Mouse (Mus musculus) embryonic fibroblast, embryonic 13.5 days (primary cell): ENCODE measurements around the gene Kcnab1. TPM values are rescaled to one million over a fixed set of nuclear protein-coding genes. Genes with fewer than 3 reads are reported as not detected.

Experiments
- H3K27ac ChIP-seq: 2 replicates; pipeline ENCODE4 v1.5.1; 2012; ENCODE audit warnings: low read length, control low read depth, inconsistent platforms; ENCODE audit not compliant: insufficient read depth
- H3K4me1 ChIP-seq: 2 replicates; pipeline ENCODE4 v1.6.1; 2011; ENCODE audit warnings: low read length; ENCODE audit not compliant: control insufficient read depth, insufficient read depth
- H3K4me3 ChIP-seq: 2 replicates; pipeline ENCODE4 v1.5.1; 2011; ENCODE audit warnings: mild to moderate bottlenecking, control low read depth, low read length; ENCODE audit not compliant: insufficient read depth
- CTCF ChIP-seq: IDR thresholded peaks from 2 replicates; pipeline ENCODE4 v1.5.1; 2011; ENCODE audit warnings: mild to moderate bottlenecking, control low read depth, low read length, moderate library complexity, borderline replicate concordance; ENCODE audit not compliant: insufficient read depth
- POLR2A ChIP-seq: IDR thresholded peaks from 2 replicates; pipeline ENCODE4 v1.6.1; 2011; ENCODE audit warnings: low read depth, mild to moderate bottlenecking, control low read depth, low read length, moderate library complexity
- polyA plus RNA-seq: library from polyadenylated mRNA; stranded (reverse); fragments of >200 nt; gene quantifications from 2 replicates; pipeline ENCODE4 v1.2.4, GENCODE M21; 2011; ENCODE audit warnings: low read depth; ENCODE audit not compliant: missing spikeins, insufficient read length

Kcnab1 gene
- polyA plus RNA-seq, 1 experiment: 10.8 TPM

DNA sequence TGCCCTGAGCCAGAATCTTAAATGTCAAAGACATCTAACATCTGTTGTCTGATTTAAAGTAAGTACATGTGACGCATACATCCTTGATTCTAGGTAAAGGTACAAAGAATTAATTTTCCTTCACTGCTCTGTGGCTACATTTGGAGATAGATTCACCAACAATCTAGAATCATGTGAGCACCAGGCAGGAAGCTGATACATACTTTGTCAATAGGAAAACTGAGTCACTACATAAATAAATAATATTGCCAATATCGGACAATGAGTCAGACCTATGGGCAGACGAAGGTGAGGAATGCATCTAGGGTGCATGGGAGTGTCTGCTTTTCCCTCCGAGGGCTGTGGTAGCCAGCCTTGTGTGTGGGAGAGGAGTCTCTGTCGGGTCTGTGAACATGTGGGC is 25.7 kb downstream of the Kcnab1 start:
- TF ChIP-seq CTCF: no peak
- TF ChIP-seq POLR2A: no peak
- peaks cover 15% of the 10 kb centered on the region for H3K4me1 ChIP-seq
- no peak overlapping the region for H3K4me3 ChIP-seq

DNA sequence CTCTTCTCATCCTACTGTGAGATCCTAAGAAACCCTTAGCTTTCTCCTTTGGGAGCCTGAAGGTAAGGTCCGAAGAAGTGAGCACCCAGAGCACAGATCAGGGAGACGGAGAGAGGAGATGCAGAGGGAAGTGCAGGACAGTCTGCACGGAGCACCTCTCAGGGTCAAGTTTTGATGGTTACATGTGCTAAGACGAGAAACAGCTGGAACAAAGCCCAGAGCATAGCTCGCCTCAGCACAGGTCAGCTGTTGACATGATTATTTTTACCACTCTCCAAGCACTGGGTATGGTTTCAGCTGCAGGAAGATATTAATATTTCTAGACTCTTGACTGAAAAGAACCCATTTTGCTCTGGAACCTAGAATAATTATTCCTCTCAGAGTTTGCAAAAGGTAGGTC is 27.7 kb downstream of the Kcnab1 start:
- TF ChIP-seq CTCF (no peak), POLR2A (no peak)
- Histone ChIP-seq H3K4me3 (no peak overlapping the region), H3K27ac (no peak overlapping the region), H3K4me1 (peaks cover 13% of the 10 kb centered on the region)

More for the DNA sequence above, 25.7 kb downstream of the Kcnab1 start:
- peak overlapping the region; percentile 72 for H3K27ac ChIP-seq

DNA sequence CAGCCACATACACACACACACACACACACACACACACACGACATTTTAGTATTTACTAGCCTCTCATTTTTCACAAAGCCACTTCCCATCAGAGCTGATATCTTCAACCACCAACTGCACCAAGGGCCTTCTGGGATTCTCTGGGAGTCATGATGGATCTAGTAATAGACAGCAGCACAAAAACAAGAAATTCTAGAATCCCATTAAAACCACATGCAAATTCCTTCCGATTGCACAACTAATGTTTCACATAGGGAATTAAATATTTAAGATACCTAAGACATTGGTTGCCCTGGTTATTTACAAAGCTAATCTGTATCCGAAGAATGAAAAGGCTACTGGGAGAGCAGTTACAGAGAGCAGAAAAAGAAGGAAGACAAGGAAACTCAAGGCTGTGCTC is 29.6 kb downstream of the Kcnab1 start:
- Histone ChIP-seq H3K4me3 (no peak overlapping the region), H3K4me1 (peaks cover 18% of the 10 kb centered on the region), H3K27ac (peak overlapping the region; percentile 97)
- TF ChIP-seq CTCF: no peak
- no peak for TF ChIP-seq POLR2A

DNA sequence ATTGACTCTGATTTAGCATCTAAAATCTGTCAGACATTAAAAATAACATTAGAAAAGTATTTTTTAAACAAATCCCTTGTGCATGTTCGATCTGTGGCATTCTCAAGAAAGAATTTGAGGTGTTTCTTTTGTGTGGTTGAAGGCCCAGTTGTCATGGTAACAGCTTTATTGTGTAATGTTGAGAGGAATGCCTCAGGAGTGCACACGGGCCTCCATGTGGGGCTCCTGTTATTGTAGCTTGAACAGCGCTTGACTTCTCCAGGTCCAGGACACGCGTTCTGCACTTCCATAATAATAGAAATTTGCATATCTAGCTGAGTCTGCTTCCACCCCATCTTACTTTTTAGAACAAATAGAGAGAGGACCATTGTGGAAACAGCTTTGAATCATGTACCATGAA is 36.0 kb downstream of the Kcnab1 start:
- no peak for TF ChIP-seq POLR2A
- no peak for TF ChIP-seq CTCF
- Histone ChIP-seq H3K4me3 (no peak overlapping the region), H3K4me1 (peaks cover 7% of the 10 kb centered on the region), H3K27ac (no peak overlapping the region)

DNA sequence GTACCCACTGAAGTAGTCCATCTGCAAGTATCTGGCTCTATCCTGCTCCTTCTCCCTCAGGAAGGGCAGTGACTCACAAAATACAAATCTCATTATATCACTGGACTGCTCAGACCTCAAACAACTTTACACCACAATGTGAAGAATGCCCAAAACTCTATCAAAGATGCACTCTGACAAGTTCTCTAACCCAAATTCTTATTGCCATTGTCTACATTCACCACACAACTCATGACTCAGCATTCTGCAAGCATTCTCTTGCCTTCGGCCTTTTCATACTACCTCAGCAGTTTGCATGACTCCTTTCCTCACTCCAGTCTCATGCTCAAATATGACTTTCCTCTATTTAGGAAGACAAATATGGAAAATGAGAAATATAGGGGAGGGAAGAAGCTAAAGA is 42.6 kb downstream of the Kcnab1 start:
- Histone ChIP-seq H3K4me1 (peaks cover 11% of the 10 kb centered on the region), H3K4me3 (no peak overlapping the region)

DNA sequence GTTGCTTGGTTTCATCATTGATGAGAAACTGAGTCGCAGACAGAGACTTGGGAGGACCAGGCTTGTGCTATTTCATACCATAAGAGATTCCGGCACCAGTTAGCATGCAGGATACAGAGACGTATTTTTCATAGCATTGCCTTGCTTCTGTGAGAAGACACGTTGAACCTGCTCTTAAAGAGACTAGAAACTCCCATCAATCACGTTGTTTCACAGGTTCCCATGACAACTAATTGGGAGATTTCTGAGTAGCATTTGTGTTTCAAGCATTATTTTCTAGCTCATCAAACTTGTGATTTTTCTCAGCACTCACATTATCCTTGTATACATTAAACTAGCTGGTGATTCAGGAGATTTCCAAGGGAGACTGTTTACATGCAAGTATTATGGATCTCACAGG is 63.8 kb downstream of the Kcnab1 start:
- H3K27ac ChIP-seq: no peak overlapping the region
- TF ChIP-seq POLR2A (no peak), CTCF (no peak)
- no peak overlapping the region for H3K4me3 ChIP-seq
- no peaks in the 10 kb centered on the region for H3K4me1 ChIP-seq

More for the DNA sequence above, 42.6 kb downstream of the Kcnab1 start:
- TF ChIP-seq CTCF: no peak
- TF ChIP-seq POLR2A: no peak
- peak overlapping the region; percentile 44; the same call in 1 of the 2 replicates for H3K27ac ChIP-seq

DNA sequence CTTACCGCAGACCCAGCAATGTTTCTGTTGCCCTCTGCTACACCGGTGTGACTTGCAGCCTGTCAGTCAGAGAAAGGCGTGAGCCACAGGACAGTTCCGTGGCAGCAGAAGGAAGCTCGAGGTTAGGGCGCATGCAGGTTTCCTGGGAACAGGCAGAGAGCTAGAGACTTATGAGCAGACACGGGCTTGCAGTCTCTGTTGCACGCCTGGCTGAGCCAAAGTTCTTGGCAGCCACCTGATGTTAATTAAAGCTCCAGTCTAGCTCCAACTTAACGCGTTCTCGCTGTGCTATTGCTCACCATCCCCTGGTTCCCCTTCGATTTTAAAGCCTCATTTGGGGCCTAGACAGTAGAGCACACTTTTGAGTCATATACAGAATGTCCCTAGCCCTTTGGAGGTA is 65.4 kb downstream of the Kcnab1 start:
- H3K4me3 ChIP-seq: no peak overlapping the region
- no peak for TF ChIP-seq POLR2A
- no peak for TF ChIP-seq CTCF
- H3K4me1 ChIP-seq: no peaks in the 10 kb centered on the region
- no peak overlapping the region for H3K27ac ChIP-seq

DNA sequence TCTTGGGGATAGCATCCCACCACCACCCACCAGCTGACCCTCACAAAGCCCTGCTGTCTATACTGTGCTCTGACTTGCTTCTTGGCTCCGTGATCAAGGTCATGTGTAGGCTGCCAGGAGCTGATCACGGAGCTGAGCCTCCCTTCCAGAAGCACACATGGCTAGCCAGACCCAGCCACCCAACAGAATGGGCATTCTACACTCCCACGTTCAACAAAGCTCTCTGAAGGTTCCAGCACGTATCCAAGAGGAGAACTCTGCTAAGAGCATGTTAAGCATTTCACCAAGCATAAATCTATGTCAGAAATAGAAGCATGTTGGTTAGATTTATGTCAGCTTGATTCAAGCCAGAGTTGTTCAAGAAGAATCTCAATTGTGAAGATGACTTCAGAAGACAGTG is 66.6 kb downstream of the Kcnab1 start:
- no peak overlapping the region for H3K27ac ChIP-seq
- no peak for TF ChIP-seq POLR2A
- TF ChIP-seq CTCF: no peak
- H3K4me3 ChIP-seq: no peak overlapping the region
- no peaks in the 10 kb centered on the region for H3K4me1 ChIP-seq

DNA sequence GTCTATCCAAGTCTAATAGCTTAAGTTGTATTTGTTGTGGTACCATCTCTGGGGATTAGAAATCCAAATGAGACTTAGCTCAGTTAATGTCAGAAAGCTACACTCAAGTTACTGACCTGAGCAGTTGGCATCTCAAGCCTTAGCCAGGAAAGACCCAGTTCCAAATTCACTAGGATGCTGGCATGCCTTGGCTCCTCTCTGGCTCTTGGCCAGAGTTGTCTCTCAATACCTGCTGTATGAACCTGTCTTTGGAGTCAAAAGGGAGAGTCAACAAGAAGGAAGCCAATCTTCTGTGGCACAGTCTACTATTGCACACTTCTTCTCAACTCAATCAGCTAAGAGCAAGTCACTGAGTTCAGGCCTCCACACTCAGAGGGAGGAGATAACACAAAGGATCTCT is 67.7 kb downstream of the Kcnab1 start:
- H3K4me1 ChIP-seq: no peaks in the 10 kb centered on the region
- TF ChIP-seq CTCF (no peak), POLR2A (no peak)
- no peak overlapping the region for H3K27ac ChIP-seq
- H3K4me3 ChIP-seq: no peak overlapping the region

DNA sequence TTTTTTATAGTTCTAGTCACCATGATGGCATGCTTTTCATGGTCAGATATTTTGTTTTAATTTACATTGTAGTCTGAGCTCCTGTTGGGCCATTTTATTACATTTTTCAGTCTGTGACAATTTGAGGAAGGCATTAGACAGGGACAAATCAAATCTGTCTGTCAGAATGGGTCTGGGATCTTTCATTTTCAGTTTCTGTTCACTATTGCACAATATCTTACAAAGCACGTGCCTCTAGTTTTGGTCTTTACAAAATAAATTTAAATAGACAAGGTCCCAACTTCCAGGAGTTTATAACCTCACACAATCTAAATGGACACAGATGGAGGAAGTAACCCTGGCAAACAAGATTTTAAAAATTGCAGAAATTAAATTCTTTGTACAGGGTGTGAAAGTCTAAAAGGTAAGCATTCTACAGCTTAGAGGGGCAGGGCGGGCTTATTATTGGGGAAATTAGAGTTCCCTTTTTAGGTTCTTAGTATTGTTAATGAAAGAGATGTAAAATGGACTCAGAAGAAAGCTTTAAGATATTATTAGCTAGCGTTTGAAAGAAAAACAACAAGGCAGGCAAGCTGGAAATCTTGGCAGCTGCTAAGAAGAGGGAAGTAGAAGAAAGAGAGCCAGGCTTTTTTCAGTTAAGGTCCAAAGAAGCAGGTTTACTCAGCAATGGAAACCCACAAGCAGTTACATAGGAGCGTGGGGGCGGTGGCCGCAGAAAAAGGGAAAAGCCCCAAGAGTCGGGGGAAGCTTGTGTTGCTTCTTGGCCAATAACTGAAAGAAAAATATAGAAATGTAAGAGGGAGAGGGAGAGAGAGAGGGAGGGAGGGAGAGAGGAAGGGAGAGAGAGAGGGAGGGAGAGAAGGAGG is 78.9 kb downstream of the Kcnab1 start:
- H3K4me3 ChIP-seq: no peak overlapping the region
- peaks cover 7% of the 10 kb centered on the region; the same call in 1 of the 2 replicates for H3K4me1 ChIP-seq
- peak overlapping the region; percentile 89 for H3K27ac ChIP-seq
- TF ChIP-seq CTCF: no peak
- no peak for TF ChIP-seq POLR2A
